Mouse (Mus musculus): ENCODE data around the gene Ablim1.

Gene Ablim1

DNA sequence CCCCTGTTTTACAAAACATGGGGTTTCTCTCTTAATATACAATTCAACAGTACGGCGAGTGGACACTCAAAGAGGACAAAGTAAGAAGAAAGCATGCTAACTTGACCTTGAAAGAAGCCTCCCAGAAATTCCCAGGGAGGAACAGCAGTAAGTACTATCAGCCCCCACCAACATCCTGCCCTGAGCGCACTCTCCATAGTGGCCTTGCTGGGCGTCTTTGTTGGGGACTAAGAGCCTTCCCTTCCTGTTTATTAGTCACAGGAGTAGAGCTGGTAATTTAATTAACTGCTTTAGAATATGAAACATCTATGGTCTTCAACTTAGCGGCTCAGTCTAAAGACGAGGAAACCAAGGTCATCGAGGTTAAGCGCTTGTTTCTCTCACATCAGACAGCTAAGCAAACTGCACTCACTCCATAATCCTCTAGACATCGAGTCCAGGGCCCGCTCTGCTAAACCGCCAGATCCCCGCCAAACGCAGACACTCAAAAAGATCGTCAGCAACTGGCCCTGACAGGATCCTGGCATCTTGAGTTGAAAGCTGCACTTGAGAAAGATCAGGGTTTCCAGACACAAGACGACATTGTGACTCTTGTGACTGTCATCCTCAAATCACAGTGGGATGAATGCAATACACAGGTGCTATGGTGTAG is 50.3 kb downstream of the Ablim1 start:
- no peak for DNase-seq (ENCODE audit: low spot score)

DNA sequence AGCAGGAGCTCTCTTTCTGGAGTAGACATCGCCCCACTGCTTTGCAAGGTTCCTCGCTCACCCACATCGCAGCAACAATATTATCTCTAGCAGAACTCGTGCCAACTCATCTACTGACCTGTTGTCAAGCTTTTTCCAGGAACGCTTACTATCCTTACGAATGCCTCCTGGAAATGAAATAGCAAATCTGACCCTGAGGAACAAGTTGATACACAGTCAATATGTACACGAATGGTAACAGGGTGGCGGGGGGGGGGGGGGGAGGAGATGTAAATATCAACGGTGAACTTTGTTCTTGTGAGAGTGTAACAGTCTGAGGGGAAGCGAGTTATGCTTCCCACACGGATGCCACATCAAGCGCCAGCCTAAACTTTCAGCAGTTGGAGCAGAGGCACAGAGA is 56.9 kb downstream of the Ablim1 start:
- no peak for DNase-seq (ENCODE audit: low spot score)

DNA sequence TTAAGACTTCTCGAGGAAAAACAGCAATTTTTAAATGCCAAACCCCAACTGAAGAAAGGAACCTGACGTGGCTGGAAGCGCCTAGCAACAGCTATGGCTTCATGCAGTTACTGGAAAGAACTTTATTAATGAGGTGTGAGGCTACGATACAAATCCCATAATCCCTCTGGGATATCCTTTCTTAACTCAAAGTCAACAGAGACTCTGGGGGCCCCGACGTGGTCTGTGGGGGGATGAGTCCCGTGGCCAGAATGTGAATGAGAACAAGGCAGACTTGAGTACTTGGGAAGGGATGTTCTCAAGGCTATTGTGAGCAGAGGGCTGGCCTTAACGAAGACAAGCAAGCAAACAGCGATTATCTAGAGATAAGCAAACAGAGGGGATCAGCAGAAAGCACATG is 58.1 kb downstream of the Ablim1 start:
- DNase-seq (ENCODE audit: low spot score), result no peak

DNA sequence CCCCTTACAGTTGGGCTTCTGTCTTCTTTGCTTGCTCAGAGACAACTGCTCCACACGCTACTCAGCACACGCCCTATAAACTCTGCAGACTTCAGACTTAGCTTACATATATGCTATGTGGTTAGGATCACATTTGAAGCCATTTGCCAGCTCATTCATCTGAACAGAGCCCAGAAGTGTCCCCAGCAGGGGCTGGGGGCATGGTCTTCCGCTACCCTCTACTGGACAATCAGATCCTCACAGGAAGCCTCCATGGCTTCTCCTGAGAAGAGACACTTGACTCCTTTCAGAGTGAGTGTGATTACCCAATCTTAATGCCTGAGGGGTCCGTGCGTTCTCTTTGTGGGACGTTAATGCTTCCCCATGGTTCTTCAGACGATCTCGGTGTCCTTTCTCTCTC is 59.6 kb downstream of the Ablim1 start:
- peak; percentile 64 for DNase-seq (ENCODE audit: low spot score)

DNA sequence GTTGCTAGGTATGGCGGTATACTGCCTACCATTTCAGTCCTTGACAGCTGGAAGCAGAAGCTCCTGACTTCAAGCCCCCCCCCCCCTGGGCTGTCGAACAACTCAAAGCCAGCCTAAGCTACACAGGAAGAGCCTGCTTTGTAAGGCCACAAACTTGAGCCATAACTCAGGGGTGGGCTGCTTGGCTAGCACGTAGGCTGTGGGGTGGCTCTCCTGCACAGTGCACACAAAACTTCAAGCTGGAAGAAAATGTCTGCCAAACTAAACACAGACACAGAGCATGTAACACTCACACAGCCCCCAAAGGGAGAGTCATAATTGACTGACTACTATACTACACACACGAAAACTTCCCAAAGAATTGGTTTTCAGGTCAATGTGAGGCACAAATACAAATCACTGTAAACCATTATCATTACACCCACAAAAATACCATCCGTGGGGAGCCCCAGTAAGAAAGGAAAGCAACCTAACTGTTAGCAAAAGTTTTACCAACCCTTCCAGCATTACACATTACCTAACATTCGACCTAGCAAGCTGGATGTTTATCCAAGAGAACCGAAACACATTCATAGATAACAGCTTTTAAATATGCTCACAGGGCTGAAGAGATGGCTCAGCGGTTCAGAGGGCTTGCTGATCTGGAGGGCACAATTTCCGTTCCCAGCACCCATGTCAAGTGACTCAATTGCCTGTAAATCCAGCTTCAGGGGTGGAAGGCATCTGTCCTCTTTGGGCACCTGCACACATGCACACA is 61.8 kb downstream of the Ablim1 start:
- DNase-seq (ENCODE audit: low spot score), result no peak

DNA sequence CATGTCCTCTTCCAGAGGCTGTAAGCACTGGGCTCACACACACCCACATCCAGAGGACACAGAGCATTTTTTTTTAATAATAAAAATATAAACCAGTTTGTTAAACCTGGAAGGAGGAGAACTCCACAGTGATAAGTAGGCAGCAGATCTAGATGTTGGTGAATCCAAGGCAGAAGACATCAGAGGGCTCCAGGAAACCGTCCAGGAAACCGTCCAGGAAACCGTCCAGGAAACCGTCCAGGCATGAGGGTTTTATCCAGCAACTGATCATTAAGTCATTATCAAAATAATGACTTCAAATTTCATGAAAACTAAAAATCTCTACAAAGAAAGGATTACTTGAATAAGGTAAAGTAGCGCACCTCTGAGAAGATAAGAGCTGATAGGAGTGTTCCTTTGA is 65.9 kb downstream of the Ablim1 start:
- DNase-seq (ENCODE audit: low spot score), result no peak

DNA sequence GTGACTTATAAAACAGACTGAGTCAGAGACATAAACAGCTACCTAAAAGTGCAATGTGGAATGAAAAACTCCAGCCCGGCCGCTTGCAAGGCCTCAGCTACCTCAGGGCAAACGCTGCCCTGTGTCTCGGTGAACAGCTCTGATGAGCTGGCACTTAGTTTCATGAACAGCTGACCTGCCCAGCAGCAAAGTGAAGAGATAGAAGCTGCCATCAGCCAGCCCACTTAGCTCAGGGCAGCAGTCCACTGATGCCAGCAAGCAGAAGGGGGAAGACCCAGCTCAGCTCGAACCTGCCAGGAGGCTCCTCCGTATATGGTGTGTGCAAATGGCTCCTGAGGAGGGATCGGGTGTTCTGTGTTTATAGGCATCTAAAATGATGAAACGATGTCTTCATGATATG is 67.5 kb downstream of the Ablim1 start:
- DNase-seq (ENCODE audit: low spot score), result no peak

DNA sequence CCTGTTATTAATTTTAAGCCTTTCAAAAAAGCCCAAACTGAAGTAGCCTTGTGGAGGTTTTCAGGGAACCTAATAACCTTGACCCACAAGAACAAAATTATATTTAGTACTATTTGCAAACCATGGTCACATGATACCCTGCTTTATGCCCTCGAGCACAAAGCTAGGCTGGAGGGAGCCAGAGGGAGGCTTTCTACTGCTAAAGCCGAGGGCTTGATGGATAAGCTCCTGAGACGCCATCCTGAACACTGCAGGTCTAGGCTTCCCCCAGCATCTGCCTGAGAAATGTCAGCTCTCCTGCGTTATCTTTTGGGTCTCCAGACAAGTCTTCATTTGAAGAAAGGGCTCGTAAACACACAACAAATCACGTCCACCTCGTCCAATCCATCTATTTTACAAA is 70.4 kb downstream of the Ablim1 start:
- DNase-seq (ENCODE audit: low spot score), result no peak

DNA sequence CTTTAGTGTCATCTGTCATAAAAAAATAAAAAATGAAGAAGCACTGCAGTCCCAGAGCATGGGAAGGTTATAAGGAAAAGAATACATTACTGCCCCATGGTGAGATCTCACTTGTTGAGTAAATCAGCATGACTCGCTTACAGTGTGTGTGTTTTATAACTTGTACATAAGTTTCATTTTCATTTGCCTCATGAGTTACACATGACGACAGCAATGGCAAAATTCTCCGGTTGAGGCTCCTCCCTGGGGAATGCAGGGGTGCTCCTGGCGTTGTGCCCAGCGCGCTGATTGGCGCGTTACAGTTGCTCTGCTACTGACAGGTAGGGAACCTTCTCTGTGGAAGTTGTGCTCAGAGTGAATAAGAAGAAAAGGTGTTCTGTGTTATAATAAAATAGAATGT is 71.1 kb downstream of the Ablim1 start:
- no peak for DNase-seq (ENCODE audit: low spot score)

DNA sequence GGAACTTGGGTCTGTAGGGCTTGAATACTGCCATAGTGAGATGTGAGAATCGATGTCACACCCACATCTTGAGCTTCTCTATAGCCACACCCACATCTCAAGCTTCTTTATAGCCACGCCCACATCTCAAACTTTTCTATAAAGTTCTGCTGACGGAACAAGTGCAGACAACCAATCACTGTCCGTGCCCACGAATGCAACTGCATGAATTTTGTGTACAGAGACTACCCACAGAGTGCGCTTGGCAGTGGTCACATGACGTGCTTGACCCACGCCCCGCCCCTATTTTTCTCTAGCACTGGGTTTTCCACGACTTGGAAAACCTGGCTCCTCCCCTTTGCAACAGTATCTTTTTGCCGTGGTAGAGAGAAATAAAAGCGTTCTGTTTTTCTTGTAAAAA is 71.5 kb downstream of the Ablim1 start:
- no peak for DNase-seq (ENCODE audit: low spot score)

DNA sequence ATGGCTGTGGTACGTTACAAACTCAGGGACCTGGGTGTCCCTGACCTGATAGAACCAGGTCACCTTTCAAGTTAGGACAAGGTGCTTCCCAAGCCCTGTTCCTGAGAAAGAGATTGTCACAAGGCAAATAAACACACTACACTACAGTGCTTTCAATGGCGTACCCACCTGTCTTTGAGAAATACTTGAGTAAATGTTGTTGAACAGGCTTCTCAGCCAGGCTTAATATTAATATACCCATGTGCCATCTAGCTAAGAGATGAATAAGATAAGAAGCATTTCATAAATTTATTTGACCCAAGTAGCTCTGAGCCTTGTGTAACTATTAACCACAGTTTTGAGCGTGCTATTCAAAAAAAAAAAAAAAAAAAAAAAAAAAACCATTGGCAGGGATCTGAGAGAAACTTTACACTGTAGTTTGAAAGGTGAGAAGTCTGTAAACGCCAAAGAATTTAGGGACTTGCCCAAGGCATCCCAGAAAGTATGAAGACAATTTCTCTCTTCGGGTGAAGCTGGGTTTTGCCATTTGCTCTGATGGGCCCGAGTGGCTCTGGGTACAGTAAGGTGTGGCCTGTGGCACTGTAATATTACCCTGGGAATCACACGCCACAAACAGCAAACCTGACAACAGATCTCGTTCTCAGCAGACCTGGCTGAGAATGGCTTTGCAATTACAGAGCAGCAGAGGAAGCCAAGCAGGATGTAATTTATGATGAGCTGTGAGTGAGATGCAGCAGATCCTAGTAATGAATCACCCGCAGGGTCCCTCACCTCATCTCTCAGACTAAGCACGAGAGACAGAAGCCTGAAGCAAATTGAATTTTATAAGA is 73.1 kb downstream of the Ablim1 start:
- peak; percentile 61 for DNase-seq (ENCODE audit: low spot score)

DNA sequence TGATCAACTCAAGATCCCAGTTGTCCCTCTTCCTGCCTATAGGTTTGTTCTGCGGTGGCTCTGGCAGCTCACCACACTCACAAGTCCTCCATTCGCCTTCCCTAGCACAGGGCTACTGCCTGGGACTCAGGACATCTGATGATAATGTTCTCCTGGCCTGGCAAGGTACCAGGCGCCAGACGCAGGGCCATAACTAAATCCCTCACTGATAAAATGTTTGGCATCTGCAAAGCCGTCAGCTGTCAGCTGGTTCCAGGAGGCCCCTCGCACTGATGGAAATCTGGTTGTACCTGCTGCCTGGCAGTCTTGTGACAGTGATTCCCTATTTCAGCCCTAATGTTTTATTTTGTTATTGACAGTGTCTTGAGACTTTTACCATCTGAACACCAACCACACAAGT is 74.5 kb downstream of the Ablim1 start:
- DNase-seq (ENCODE audit: low spot score), result peak; percentile 41

DNA sequence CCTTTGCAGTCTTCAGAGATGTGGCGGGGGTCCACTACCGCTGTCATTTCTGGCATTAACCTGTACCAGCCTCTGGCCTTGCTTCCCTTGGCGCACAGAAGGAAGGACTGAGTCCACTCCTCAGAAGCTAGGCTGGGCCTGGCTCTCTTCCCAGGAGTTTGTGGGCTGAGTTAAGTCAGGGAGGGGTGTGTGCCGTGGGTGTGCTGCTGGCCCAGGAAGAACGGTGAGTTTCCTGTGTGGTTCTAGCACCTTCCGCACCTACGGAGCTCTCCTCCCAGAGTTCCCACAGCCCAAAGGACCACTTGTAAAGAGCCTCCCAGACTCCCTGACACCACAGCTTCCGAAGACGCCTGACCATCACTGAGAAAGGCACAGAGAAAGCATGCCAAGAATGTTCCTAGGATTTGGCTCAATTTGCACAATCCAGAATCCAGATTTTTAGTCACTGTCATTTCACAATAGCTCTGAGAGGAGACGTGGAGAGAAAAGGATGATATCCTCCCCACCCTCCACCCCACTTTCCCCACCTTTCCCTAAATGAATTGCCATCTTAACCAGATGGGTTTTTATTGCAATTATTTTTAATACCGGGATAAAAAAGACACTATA is 75.4 kb downstream of the Ablim1 start:
- DNase-seq (ENCODE audit: low spot score), result no peak

DNA sequence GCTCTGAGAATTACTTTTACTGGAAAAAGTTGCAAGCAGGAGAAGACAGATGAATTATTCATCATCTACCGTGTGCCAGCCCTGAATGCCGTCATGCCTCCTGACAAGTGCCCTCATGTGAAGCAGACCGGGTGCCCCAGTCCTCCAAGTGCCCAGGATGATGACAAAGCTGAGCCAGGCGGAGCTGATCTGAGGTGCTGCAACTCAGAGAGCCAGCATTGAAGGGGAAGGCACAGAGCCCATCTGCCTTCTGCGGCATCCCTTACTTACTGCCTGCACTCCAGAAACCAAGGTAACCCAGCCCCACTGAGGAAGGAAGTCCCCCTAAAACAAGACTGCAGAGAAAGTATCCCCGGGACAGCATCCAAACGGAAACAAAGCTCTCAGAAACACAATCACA is 76.3 kb downstream of the Ablim1 start:
- no peak for DNase-seq (ENCODE audit: low spot score)

DNA sequence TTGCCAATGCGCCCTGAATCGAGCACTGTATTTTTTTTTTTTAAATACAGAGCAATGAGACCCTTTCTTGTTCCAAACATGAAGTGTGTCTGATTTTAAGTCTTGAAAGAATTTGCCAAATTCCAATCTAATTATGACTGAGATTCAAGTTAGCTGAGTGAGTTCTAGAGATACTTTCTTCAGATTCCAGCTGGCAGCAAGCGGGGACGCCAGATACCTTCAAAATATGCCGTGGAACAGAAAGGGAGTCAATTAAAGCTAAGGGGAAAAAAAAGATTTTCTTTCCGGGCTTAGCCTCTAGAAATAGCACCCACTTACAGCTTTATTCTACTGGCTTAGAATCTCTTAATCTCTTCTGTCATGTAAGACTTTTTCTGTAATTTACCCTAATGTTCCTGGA is 77.2 kb downstream of the Ablim1 start:
- DNase-seq (ENCODE audit: low spot score), result no peak

DNA sequence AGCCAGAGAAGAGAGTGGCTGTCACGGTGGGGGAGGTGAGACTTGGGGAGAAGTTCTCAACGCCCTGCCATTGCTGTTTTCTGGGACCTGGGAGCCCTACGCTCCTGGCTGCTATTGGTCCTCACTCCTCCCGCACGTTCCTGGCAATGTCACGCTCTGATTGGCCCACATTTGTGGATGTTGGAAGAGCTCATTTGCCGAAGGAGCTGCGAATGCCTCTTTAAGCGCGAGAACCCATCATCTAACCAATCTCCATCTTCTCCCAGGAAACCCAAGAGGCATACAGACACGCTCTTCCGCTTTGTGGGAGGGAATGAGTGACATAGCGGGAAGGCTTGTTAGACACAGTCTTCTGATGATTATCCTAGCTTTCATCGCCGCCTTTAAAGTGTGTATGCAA is 78.1 kb downstream of the Ablim1 start:
- no peak for DNase-seq (ENCODE audit: low spot score)

DNA sequence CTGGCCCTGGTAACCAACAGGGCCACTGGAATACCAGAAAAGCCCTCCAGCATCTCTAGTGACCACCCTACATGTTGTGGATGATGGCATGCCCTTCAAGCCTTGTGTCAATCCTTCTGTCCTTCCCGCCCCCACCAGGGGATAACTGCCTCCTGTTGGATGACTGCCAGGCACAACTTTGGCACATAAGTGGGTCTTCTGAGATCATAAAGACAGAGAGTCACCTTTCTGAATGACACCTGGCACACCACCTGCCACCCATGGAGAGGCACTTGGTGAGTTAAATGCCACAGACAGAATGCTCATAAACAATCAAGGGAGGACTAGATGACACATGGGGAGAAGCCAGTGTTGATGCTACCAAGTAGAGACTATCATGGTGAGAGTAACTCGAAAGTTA is 78.8 kb downstream of the Ablim1 start:
- no peak for DNase-seq (ENCODE audit: low spot score)

DNA sequence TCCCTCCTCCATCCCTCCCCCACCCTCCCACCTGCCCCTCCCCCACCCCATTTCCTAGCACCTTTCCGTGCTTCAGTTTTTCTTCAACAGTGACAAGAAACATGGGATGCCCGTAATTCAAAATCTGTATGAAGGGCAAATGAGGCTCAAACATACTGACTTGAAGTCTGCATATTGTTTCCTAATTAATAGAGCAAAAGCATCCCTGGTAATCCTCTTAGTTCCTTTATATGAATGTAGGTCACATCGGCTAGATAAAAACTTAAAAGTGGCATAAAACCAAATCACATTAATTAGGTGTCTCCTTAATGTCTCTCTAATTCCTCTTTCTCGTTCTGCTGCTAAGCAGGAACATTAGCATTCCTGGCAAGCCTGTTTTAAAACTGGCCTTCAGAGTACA is 83.7 kb downstream of the Ablim1 start:
- no peak for DNase-seq (ENCODE audit: low spot score)

DNA sequence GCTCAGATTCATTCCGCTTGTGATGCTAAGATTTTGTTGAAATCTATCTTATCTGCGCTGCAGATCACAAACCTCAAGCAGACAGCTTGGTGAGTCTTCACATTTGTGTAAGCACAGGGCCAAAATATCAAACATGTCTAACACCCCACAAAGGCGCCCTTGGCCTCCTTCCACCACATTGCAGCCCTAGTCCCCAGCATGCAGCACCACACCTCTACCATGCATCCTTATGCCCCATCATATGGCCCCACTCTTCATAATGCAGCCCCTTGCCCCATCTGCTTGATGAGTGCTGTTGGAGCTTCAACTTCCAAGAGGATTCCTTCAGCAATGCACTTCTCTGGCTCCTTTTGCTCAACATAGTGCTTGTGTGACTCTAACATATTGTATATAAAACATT is 85.6 kb downstream of the Ablim1 start:
- DNase-seq (ENCODE audit: low spot score), result no peak

DNA sequence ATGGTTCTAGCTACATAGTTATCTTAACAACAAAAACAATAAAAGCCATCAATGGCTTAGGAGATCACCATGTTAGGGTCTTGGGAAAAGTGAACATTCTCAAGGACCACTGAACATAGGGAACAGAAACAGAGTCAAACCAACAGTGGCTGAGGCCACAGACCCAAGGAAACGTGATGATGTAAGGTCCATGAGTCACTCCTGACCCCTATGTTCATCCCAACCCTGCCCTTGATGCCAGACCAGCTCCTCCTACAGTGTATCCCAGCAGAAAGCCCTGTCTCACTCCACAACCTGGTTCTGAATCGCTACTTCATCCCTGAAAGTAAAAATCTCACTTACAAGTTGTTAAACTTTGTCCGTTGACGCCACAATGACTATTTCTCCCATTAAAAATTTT is 86.1 kb downstream of the Ablim1 start:
- no peak for DNase-seq (ENCODE audit: low spot score)

DNA sequence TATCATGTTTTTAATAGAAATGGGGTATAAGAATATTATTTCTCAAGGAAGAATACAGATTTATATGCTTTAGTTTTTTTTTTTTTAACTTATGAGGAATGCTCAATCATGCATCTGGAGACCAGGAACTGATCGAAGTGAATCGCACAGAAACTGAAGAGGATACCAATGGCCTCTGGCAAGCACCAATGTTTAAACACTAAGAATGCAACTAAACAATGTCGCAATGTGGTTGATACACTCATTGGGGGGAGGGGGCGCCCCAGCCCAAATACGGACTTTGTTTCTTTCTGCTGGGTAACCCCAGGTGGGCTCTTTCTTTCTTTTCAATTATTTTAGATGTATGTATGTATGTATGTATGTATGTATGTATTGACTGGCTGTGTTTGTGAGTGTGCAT is 90.3 kb downstream of the Ablim1 start:
- DNase-seq (ENCODE audit: low spot score), result no peak

DNA sequence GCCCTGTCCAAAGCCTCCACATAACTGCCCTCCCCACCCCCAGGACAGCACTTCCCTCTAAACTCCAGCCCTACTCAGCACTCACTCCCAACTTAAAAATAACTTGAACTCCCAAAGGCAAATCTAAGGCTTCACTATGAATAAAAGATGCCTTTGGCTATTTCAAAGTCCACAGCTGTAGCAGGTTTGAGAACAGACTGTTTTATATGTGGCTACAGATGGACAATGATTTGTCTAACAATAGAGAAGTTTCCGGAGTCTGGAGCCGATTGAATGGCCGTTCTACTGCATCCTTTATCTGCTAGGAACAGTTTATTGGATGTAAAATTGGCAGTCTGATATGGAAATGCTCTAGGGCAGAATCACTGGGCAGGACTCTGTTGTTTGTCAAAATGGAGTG is 91.0 kb downstream of the Ablim1 start:
- no peak for DNase-seq (ENCODE audit: low spot score)

DNA sequence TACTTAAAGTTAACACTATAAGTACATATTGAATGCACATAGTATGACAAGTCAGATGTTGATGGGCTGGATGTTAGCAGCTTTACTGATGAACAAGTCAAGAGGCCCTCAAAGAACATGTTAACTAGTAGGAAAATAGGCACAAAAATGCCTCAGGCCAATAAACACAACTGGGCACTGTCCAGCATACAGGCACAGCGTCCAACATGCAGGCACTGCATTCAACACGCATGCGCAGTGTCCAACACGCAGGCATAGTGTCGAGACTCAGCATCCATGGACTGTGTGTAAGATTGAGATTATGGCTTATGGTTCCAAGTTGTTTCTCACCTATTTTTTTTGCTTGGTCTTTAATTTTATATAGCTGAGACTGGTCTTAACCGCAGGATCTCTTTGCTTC is 92.1 kb downstream of the Ablim1 start:
- no peak for DNase-seq (ENCODE audit: low spot score)
